Mouse (Mus musculus) neural tube, embryonic 12.5 days (tissue): ENCODE measurements around the gene Patl2. TPM values are rescaled to one million over a fixed set of nuclear protein-coding genes. Genes with fewer than 3 reads are reported as not detected.
A peak's percentile ranks its signal among the peaks of the same experiment; 100 is the strongest.

Experiments used
- ATAC-seq: fragments of 200-750 bp; cut with Nextera tagmentation; 2 replicates; pipeline ENCODE4 v1.8.0; 2017; ENCODE audit warnings: low read depth, mild to moderate bottlenecking, moderate TSS enrichment, moderate library complexity; ENCODE audit not compliant: low FRiP score
- H3K27ac ChIP-seq: fragments of 300-500 bp; sonication (generic); 2 replicates; pipeline ENCODE4 v1.5.1; 2016
- H3K27me3 ChIP-seq: fragments of 300-500 bp; sonication (generic); replicated peaks from 2 replicates; pipeline ENCODE4 v1.6.1; 2016; ENCODE audit warnings: mild to moderate bottlenecking
- H3K36me3 ChIP-seq: fragments of 300-500 bp; sonication (generic); 2 replicates; pipeline ENCODE4 v1.6.1; 2016; ENCODE audit warnings: mild to moderate bottlenecking
- H3K4me1 ChIP-seq: fragments of 300-500 bp; sonication (generic); 2 replicates; pipeline ENCODE4 v1.6.1; 2016
- H3K4me2 ChIP-seq: fragments of 300-500 bp; sonication (generic); replicated peaks from 2 replicates; pipeline ENCODE4 v1.6.1; 2016; ENCODE audit warnings: mild to moderate bottlenecking
- H3K4me3 ChIP-seq: fragments of 300-500 bp; sonication (generic); 2 replicates; pipeline ENCODE4 v1.5.1; 2016
- H3K9ac ChIP-seq: fragments of 300-500 bp; sonication (generic); 2 replicates; pipeline ENCODE4 v1.6.1; 2016; ENCODE audit warnings: mild to moderate bottlenecking
- H3K9me3 ChIP-seq: fragments of 300-500 bp; sonication (generic); 2 replicates; pipeline ENCODE4 v1.6.1; 2016; ENCODE audit warnings: mild to moderate bottlenecking
- WGBS: fragments of 180-500 bp; shearing (Covaris S2); methylation state at CpG from one replicate; pipeline ENCODE4 v1.1.7; 2016; 5-methylcytosine and 5-hydroxymethylcytosine counted together
- polyA plus RNA-seq: library from polyadenylated mRNA; unstranded; fragments of >200 nt; fragmentation: Nextera tagmentation; extraction: Ambion mirVana; gene quantifications from 2 replicates; pipeline ENCODE4 v1.2.1, GENCODE M21; 2016

Patl2 gene
- polyA plus RNA-seq, result not detected in 2 replicates

DNA sequence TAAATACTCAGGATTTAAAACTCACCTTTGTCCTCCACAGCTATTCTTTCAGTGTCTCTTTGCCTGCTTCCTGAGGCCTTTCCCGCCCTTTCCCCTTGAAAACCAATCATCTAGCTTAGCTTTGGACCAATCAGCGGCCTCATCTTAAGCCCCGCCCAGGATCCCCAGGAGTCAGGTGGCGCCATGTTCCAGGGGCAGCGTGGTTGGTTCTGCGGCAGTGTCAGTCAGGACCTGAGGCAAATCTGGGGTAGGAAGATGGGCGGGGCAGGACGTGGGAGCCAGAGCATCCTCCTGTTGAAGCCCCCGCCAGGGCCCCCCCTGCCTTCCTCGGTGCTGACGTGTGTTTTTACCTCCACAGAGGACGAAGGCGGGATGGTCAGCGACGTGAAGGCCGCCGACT lies at the start of gene Patl2, which contains the start of gene Terb2:
Patl2 (minus strand) TSS at position 84 of the 400 bp plus-strand sequence.
Terb2 (plus strand) TSS at position 167 of the 400 bp plus-strand sequence.
- Histone ChIP-seq H3K27me3 (no peaks in the 10 kb centered on the region), H3K4me2 (no peak within 1 kb of the TSS), H3K4me1 (no peaks in the 10 kb centered on the region), H3K9ac (no peak within 1 kb of the TSS), H3K4me3 (no peak within 1 kb of the TSS), H3K36me3 (no peaks in the 10 kb centered on the region), H3K27ac (no peak within 1 kb of the TSS), H3K9me3 (no peaks in the 10 kb centered on the region)
- WGBS, result 89% methylated on average over 17 of the region's 17 CpGs
- ATAC-seq, result no peak

GRCm38 (mm10) chr2:122235425-122235824 lies 49.4 kb upstream of the Patl2 start:
- Histone ChIP-seq H3K27me3 (no peaks in the 10 kb centered on the region), H3K9ac (no peak overlapping the region), H3K36me3 (no peaks in the 10 kb centered on the region), H3K4me1 (0 out of 2 replicates have a peak, but pooled peaks cover 5% of the 10 kb centered on the region), H3K27ac (no peak overlapping the region), H3K9me3 (no peaks in the 10 kb centered on the region), H3K4me2 (peak overlapping the region; percentile 90), H3K4me3 (peak overlapping the region; percentile 53)
- WGBS, result 88% methylated on average over 2 of the region's 2 CpGs
- ATAC-seq, result no peak

DNA sequence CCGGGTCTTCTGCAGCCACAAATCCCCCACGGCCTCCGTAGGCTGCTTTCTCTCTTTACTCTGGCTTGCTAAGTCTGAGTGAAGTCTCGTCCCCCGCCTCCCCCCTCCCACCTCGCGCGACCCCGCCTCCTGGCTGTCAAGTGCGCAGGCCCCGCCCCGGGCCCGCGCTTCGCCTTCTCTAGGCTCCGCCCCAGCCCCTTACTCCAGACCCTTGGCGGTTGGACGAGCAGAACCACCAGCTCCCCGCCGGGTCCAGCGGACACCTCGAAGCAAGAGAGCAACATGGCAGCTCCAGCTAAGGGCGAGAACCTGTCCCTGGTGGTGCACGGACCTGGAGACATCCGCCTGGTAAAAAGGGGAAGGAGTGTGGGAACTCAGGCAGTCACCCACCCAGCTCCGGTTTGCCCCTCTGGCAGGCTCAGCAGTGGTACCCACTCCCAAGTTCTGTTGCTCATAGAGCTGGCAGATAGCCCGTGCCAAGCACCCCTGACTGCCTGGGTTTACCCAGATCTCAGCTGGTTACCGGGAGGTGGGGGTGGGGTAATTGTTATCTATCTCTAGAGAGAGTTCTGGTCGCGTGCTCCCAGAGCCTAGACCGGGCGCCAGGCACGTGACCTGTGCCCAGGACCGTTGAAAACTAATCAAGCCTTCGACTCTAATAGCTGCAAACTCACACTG lies 48.8 kb upstream of the Patl2 start, which contains the start of gene Sord:
Sord (plus strand) TSS at position 139 of the 678 bp plus-strand sequence.
- no peak within 1 kb of the TSS for H3K27ac ChIP-seq
- peak within 1 kb of the TSS; percentile 59 for H3K9ac ChIP-seq
- H3K4me2 ChIP-seq, result peak within 1 kb of the TSS; percentile 90
- ATAC-seq, result peak; percentile 96
- H3K4me1 ChIP-seq, result 0 out of 2 replicates have a peak, but pooled peaks cover 5% of the 10 kb centered on the region
- H3K27me3 ChIP-seq, result no peaks in the 10 kb centered on the region
- H3K36me3 ChIP-seq, result no peaks in the 10 kb centered on the region
- H3K9me3 ChIP-seq, result no peaks in the 10 kb centered on the region
- peak within 1 kb of the TSS; percentile 53 for H3K4me3 ChIP-seq
- WGBS, result 1% methylated on average over 35 of the region's 35 CpGs

GRCm38 (mm10) chr2:122233759-122234557 lies 48.0 kb upstream of the Patl2 start:
- Histone ChIP-seq H3K4me1 (0 out of 2 replicates have a peak, but pooled peaks cover 5% of the 10 kb centered on the region), H3K4me3 (peak overlapping the region; percentile 53), H3K9ac (peak overlapping the region; percentile 59), H3K27me3 (no peaks in the 10 kb centered on the region), H3K4me2 (peak overlapping the region; percentile 90), H3K27ac (no peak overlapping the region), H3K9me3 (no peaks in the 10 kb centered on the region), H3K36me3 (no peaks in the 10 kb centered on the region)
- WGBS, result 7% methylated on average over 26 of the region's 26 CpGs
- peak; percentile 33; the same call in 1 of the 2 replicates for ATAC-seq

DNA sequence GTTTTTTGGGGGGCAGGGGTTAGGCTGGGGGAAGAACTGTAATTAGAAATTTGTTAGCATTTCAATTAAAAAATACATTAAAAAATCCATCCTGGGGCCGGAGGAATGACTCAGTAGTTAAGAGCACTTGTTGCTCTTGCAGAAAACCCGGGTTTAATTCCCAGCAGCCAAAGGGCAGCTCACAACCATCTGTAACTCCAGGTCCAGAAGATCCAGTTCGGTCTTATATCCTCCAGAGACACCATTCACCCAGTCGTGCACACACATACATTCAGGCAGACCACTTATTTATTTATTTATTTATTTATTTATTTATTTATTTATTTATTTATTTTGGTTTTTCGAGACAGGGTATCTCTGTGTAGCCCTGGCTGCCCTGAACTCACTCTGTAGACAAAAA lies 47.4 kb upstream of the Patl2 start:
- H3K4me3 ChIP-seq, result no peak overlapping the region
- ATAC-seq, result no peak
- H3K27ac ChIP-seq, result no peak overlapping the region
- no peaks in the 10 kb centered on the region for H3K36me3 ChIP-seq
- no peaks in the 10 kb centered on the region for H3K9me3 ChIP-seq
- 0 out of 2 replicates have a peak, but pooled peaks cover 5% of the 10 kb centered on the region for H3K4me1 ChIP-seq
- no peaks in the 10 kb centered on the region for H3K27me3 ChIP-seq
- H3K4me2 ChIP-seq, result peak overlapping the region; percentile 90; the same call in 1 of the 2 replicates
- no peak overlapping the region for H3K9ac ChIP-seq
- 57% methylated on average over 5 of the region's 5 CpGs for WGBS

DNA sequence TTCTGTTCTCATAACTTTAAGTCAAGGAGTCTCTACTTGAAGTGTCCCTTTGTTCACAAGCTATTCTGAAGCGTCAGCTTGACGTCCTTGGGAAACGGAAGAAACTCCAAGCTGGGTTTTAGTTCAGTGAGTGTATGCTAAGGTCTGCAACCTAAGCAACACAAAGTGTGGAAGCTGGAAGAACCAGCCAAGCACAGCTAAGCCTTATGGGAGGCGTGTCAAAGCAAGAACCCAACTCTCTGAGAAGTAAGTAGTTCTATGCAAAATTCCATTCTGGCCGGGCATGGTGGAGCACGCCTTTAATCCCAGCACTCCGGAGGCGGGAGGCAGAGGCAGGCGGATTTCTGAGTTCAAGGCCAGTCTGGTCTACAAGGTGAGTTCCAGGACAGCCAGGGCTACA lies 45.6 kb upstream of the Patl2 start:
- Histone ChIP-seq H3K4me2 (no peak overlapping the region), H3K36me3 (no peaks in the 10 kb centered on the region), H3K9ac (no peak overlapping the region), H3K4me3 (no peak overlapping the region), H3K4me1 (0 out of 2 replicates have a peak, but pooled peaks cover 5% of the 10 kb centered on the region), H3K27ac (no peak overlapping the region), H3K9me3 (no peaks in the 10 kb centered on the region), H3K27me3 (no peaks in the 10 kb centered on the region)
- ATAC-seq, result no peak
- WGBS, result 70% methylated on average over 9 of the region's 9 CpGs

DNA sequence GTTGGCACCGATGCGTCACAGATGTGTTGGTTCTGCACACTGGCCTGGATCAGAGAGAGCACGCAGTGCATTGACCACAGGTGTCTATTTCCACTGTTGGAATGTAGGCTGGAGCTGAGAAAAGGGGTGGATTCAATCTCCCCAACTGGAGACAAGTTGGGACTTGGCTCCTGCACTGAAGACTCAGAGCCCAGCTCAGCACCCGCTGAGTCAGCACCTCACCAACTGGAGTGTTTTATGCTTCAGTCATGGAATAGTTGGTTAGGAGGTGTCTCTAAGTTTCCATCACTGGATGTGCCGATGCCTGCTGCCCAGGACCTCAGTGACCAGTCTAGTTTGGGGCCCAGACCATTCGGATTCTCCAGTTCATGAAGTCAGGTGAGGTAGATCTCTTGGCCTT lies 44.4 kb upstream of the Patl2 start:
- Histone ChIP-seq H3K9me3 (no peaks in the 10 kb centered on the region), H3K27ac (no peak overlapping the region), H3K27me3 (no peaks in the 10 kb centered on the region), H3K36me3 (no peaks in the 10 kb centered on the region), H3K4me2 (no peak overlapping the region), H3K4me3 (no peak overlapping the region), H3K9ac (no peak overlapping the region), H3K4me1 (0 out of 2 replicates have a peak, but pooled peaks cover 5% of the 10 kb centered on the region)
- 91% methylated on average over 6 of the region's 6 CpGs for WGBS
- ATAC-seq, result no peak

DNA sequence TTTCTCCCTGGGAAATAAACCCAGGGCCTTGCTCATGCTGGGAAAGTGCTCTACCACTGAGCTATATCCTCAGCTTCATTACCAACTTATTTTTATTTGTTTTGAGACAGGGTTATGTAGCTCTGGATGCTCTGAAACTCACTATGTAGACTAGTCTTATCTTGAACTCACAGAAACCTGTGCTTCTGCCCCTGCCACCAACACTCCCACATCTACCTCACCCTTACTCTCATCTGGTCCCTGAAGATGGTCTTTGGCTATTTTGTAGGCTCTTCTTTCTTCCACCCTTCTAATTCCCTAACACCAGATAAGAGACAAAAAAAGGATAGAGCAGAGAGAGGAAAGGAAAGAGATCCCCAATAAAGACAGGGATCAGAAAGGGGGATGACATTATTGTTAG lies 37.7 kb upstream of the Patl2 start:
- Histone ChIP-seq H3K9ac (no peak overlapping the region), H3K4me1 (no peaks in the 10 kb centered on the region), H3K27ac (no peak overlapping the region), H3K9me3 (no peaks in the 10 kb centered on the region), H3K4me3 (no peak overlapping the region), H3K36me3 (no peaks in the 10 kb centered on the region), H3K4me2 (no peak overlapping the region), H3K27me3 (no peaks in the 10 kb centered on the region)
- ATAC-seq, result no peak

GRCm38 (mm10) chr2:122222272-122222671 lies 36.3 kb upstream of the Patl2 start:
- Histone ChIP-seq H3K36me3 (no peaks in the 10 kb centered on the region), H3K4me1 (no peaks in the 10 kb centered on the region), H3K4me3 (no peak overlapping the region), H3K9me3 (no peaks in the 10 kb centered on the region), H3K27ac (no peak overlapping the region), H3K9ac (no peak overlapping the region), H3K4me2 (no peak overlapping the region), H3K27me3 (no peaks in the 10 kb centered on the region)
- no peak for ATAC-seq
- 92% methylated on average over 5 of the region's 5 CpGs for WGBS

DNA sequence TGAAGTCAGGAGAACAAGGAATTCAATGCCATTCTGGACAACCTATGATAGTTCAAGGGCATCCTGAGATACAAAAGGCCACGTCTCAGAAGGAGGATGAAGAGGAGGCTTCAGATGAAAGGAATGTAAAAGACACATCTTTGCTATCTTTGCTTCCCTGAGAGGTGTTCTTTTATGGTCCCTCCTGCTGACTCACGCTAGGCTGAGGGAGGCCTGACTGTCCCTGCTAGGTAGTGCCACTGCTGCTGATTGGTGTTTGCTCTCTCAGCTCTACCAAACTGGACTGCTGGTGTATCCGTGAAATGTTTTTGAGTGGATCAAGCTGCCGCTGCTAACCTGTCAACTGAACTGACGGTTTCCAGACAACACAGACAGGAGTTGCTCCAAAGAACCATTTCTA lies 35.8 kb upstream of the Patl2 start:
- 46% methylated on average over 5 of the region's 5 CpGs for WGBS
- Histone ChIP-seq H3K36me3 (no peaks in the 10 kb centered on the region), H3K9ac (no peak overlapping the region), H3K4me1 (no peaks in the 10 kb centered on the region), H3K4me2 (no peak overlapping the region), H3K27me3 (no peaks in the 10 kb centered on the region), H3K9me3 (no peaks in the 10 kb centered on the region), H3K27ac (no peak overlapping the region), H3K4me3 (no peak overlapping the region)
- ATAC-seq, result no peak

DNA sequence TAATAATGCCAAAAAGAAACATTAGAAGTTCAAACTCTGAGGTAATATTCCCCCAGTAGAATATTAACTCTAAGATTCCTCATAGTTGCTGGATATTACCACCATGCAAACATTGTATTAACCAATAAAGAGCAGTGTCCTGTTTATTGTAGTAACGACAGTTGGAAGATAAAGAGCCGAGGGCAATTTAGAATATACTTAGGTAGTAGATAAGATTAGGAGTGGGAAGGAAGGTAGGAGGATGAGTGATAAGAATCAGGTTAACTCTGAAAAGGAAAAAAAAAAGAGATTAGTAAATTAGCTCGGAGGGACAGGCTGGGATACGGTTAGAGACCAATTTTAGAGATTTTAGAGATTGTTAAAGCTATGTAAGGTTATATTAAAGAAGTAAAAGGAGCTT lies 35.4 kb upstream of the Patl2 start:
- Histone ChIP-seq H3K4me2 (no peak overlapping the region), H3K27ac (no peak overlapping the region), H3K4me1 (no peaks in the 10 kb centered on the region), H3K9ac (no peak overlapping the region), H3K27me3 (no peaks in the 10 kb centered on the region), H3K9me3 (no peaks in the 10 kb centered on the region), H3K36me3 (no peaks in the 10 kb centered on the region), H3K4me3 (no peak overlapping the region)
- no peak for ATAC-seq
- WGBS, result 75% methylated on average over 4 of the region's 4 CpGs

DNA sequence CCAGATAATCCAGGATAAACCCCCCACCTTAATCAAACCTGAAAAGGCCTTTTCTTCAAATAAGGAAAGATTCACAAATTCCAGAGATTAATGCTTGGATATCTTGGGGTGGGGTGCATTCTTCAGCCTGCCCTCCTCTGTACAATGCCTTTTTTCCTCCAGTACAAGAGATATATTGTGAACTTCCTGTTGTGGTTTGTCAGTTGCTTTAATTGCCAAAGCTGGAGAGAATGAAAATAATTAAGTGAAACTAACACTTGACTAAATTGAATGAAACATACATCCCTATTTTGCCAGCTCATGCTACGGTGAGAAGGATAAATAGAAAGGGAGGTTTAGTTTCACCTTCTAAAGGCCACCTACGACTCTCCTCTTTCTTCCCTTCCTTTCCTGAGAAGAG lies 32.2 kb upstream of the Patl2 start:
- Histone ChIP-seq H3K9ac (no peak overlapping the region), H3K4me2 (no peak overlapping the region), H3K27me3 (no peaks in the 10 kb centered on the region), H3K4me3 (no peak overlapping the region), H3K4me1 (no peaks in the 10 kb centered on the region), H3K36me3 (no peaks in the 10 kb centered on the region), H3K27ac (no peak overlapping the region), H3K9me3 (no peaks in the 10 kb centered on the region)
- no peak for ATAC-seq
- WGBS, result 71% methylated on average over 2 of the region's 2 CpGs
